Mouse (Mus musculus): ENCODE measurements around the gene Ern1. TPM values are rescaled to one million over a fixed set of nuclear protein-coding genes. Genes with fewer than 3 reads are reported as not detected.
"Not testable (repeated sequence)": the region's sequence is repeated elsewhere in the genome, so short reads cannot be mapped to it uniquely, and the experiment has no call there.

Gene Ern1
- total RNA-seq, 2 experiments from 2014 or later: 67.0 to 81.3 TPM

GRCm38 (mm10) chr11:106442564-106442963, 45.1 kb downstream of the Ern1 start:
- not testable (repeated sequence) for ATAC-seq (replicated peaks; ENCODE audit: poor library complexity, severe bottlenecking)

- no peak for ATAC-seq (replicated peaks; ENCODE audit: poor library complexity, severe bottlenecking)
Observed at GRCm38 (mm10) chr11:106440318-106440717, 47.3 kb downstream of the Ern1 start.

DNA sequence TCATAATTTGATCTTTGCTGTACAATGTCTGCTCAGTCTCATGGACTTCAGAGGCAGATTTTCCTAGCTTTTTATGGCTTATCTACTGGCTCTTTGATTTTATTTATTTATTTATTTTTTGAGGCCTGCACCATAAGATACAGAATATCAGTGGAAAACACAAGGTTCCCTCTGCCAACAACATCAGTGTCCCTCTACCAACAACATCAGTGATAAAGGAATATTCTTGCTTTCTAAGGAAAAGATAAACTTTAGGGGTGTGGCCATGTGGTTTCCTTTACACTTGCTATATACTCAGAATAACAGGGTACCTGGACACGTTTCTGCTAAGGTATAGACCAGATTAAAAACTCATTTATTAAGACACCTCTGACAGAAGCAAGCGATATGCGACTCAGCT, 48.3 kb downstream of the Ern1 start:
- no peak for ATAC-seq (replicated peaks; ENCODE audit: poor library complexity, severe bottlenecking)

GRCm38 (mm10) chr11:106438524-106439177, 49.0 kb downstream of the Ern1 start:
- no peak for ATAC-seq (replicated peaks; ENCODE audit: poor library complexity, severe bottlenecking)

DNA sequence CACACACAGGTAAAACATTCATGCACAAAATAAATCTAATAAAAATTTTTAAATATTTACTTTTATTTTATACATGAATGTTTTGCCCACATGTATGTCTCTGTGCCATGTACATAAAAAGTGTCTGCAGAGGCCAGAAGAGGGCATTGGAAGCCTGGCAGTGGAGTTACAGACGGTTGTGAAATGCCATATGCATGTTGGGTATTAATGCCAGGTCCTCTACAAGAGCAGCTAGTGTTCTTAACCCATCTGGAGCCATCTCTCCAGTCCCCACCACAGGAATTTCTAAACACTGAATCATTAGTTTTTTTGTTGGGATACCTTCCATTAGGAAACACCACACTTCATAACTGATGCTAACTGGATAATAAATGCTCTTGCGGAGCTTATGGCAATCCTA, 50.1 kb downstream of the Ern1 start:
- ATAC-seq (replicated peaks; ENCODE audit: poor library complexity, severe bottlenecking): no peak

- ATAC-seq (replicated peaks; ENCODE audit: poor library complexity, severe bottlenecking): no peak
Observed at GRCm38 (mm10) chr11:106437039-106437438, 50.6 kb downstream of the Ern1 start.

DNA sequence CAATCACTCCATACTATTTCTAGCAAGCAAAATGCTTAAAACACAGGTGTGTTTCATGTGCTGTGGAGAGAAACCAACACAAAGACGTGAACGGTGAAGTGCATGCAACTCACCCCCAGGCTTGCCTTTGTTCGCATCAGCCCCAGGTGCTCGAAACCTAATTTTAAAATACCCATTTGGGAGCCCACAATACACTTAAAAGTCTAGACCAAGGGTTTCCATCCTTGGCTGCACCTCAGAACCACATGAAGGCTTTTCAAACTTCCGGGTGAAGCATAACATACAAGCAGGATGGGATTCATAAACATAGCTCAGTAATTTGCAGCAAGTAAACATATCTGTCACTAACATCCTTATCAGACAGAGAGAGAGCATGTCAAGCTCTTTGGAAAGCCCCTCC, 57.3 kb downstream of the Ern1 start:
- ATAC-seq (replicated peaks; ENCODE audit: poor library complexity, severe bottlenecking): no peak

DNA sequence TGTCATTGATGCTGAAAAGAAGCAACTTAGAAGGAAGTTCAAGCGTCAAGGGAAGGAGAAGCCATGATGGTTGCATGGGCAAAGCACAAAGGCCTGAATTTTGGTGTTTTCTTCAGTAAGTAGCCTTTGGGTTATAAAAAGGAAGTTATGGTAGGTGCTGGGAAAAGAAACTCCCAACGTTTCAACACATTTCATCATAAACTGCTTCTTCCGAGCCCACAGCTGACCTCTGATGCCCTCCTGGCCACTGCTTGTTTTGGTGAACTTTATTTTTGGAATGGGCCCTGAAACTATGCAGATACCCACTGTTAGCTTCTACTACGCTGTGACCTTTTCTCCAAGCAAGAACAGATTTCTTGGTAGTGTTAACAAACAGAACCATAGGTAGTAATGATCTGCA, 58.0 kb downstream of the Ern1 start:
- ATAC-seq (replicated peaks; ENCODE audit: poor library complexity, severe bottlenecking): peak; percentile 63

- 0 out of 2 replicates have a peak, but pooled peaks have one; percentile 10 for ATAC-seq (replicated peaks; ENCODE audit: poor library complexity, severe bottlenecking)
Observed at GRCm38 (mm10) chr11:106428556-106428955, 59.1 kb downstream of the Ern1 start.

DNA sequence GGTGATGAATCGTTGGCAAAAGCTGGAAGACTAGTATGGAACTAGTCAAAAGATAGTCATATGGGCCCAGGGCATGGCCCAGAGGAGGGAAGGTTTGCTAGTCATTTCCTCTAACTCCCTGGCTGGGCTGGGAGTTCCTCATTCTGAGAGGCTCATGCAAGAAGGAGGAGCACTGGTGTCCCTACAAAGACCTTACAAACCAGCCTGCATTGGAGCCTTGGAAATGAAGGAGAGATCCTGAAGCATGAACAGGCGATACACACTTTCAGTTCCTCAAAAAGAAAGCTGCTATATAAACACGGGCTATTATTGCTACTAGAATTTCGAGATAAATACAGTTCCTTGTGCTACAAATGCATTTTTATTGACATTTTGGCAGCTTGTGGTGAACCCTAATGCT, 59.5 kb downstream of the Ern1 start:
- ATAC-seq (replicated peaks; ENCODE audit: poor library complexity, severe bottlenecking): peak; percentile 96

DNA sequence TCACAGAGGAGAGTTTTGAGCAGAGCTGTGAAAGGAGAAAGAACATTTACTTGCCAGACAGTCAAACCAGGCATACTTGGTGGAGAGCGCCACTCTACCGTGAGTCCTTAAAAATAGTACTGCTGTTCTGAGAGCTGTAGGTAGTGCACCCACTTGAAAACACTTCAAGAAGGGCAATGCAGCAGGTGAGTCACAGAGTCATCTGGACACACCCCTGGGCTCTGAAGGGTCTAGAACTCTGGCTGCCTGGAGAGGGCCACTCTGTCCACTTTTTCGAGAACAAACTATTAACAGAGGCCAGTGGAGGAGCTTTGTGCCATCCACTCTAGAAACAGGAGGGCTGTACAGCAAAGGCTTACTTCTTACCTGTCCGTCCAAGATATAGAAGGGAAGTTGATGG, 61.2 kb downstream of the Ern1 start:
- ATAC-seq (replicated peaks; ENCODE audit: poor library complexity, severe bottlenecking): no peak

- no peak for ATAC-seq (replicated peaks; ENCODE audit: poor library complexity, severe bottlenecking)
Observed at GRCm38 (mm10) chr11:106425201-106425600, 62.5 kb downstream of the Ern1 start.

GRCm38 (mm10) chr11:106419262-106420102, 68.2 kb downstream of the Ern1 start:
- ATAC-seq (replicated peaks; ENCODE audit: poor library complexity, severe bottlenecking): peak; percentile 68

DNA sequence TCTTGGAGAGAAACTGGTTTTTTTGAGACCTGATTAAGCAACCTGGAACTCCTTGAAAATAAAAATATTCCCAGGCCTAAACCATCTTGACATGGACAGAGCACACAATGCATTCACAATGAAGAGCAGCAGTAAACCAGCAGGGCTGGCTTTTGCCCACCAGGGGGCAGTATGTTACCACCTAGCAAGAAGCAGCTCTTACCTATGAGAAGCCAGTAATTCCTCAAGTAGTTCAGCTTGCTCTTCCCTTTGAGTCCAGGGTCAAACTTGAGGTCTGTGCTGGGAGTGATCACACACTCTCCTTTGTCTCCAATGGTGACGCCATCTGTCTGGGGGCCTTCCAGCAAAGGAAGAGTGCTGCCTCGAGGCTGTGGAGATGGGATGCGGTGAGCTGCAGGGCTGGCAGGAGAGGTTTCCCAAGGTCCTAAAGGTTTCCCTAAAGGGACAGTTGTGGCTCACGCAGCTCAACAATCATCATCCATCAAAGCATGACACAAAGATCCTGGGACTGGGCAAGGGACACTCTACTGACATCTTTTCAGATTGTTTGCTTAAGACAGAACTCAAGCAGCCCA, 68.9 kb downstream of the Ern1 start:
- peak; percentile 65 for ATAC-seq (replicated peaks; ENCODE audit: poor library complexity, severe bottlenecking)

DNA sequence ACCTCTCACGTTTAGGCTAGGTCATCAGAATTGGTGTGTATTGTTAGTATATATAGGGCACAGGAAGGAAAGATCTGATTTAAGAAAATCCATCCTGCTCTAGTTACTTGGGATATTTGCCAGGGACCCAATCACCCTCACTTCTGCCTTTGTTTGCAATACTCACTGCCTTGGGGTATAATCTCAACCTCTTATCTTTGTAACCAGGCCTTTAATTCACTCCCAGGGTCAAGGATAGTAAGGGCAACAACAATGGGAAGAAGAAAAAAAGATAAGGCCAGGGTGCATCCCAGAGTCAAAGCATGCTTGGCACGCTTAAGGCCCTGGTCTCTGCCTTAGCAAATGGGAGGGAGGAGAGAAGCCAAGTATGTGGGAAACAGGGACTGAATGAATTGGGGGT, 69.8 kb downstream of the Ern1 start:
- ATAC-seq (replicated peaks; ENCODE audit: poor library complexity, severe bottlenecking): no peak

DNA sequence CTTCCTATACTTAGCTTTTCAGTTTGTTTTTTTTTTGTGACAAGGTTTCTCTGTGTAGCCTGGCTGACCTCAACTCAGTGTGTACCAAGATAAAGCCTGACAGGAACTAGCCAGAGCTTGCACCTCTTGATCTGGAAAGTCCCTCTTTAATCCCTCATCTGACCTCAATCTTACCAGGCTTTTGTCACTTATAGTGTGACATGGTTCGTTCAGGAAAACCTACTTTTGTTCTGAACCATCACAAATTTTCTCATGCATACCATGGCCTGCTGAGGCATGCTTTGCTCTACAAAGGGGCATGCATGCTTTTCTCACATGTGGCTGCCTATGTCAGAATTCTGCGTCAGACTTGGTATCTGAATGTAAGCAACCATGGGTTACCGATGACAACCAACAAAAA, 71.3 kb downstream of the Ern1 start:
- ATAC-seq (replicated peaks; ENCODE audit: poor library complexity, severe bottlenecking): no peak

DNA sequence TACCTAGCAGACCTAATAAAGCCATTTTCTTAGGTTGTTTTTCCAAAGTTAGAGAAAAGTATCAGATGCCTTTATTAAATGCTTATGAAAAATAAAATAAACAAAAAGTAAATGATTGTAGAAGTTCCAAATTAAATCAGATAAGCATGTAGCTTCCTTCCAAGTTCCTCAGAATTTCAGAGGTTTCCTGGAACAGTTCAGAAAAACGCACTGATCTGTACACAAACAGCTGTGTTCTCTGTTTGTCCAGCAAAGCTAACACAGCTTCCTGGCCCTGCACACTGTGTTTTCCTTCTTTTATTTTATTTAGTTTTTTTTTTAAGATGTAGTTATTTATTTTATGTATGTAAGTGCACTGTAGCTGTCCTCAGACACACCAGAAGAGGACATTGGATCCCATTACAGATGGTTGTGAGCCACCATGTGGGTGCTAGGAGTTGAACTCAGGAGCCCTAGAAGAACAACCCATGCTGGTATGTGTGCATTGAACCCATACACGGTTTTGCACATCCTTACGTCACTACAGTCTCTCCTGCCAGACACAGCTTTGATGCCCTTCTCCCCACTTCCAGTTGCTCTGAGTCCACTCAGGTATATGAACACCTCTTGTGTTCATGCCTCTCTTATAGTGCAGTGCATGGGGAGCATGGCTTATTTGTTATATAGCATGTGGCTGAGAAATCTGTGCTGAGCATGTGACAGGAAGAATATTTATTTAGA, 74.9 kb downstream of the Ern1 start:
- ATAC-seq (replicated peaks; ENCODE audit: poor library complexity, severe bottlenecking): no peak

DNA sequence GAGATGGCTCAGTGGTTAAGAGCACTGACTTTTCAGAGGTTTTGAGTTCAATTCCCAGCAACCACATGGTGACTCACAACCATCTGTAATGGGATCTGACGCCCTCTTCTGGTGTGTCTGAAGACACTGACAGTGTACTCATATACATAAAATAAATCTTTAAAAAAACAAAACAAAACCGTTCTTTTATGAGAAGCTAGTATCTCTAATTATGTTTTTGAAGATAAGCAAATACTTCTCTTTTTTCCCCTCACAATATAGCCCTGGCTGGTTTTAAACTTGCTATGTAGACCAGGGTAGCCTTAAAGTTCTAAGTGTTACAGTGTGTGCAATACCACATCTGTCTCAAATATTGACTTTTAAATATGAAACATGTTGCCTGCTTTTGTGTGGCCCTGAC, 76.5 kb downstream of the Ern1 start:
- no peak for ATAC-seq (replicated peaks; ENCODE audit: poor library complexity, severe bottlenecking)

DNA sequence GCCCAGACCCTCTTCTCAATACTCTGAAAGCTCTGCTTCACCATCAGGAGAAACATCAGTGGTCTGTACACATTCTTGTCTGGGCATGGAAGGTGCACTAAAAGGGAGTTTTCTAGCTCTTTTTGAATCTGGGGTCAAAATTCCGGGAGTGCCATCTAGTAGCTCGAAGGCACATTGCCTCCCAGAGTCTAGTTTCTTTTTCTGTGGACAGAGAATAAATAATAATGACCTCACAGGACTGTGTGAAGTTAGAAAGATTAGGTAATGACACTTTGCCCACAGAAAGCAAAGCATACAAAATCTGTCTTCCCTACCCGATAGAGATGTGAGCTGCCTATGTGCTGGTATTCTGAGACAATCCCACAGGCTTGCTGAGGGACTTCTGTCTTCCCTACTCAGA, 77.1 kb downstream of the Ern1 start:
- no peak for ATAC-seq (replicated peaks; ENCODE audit: poor library complexity, severe bottlenecking)

DNA sequence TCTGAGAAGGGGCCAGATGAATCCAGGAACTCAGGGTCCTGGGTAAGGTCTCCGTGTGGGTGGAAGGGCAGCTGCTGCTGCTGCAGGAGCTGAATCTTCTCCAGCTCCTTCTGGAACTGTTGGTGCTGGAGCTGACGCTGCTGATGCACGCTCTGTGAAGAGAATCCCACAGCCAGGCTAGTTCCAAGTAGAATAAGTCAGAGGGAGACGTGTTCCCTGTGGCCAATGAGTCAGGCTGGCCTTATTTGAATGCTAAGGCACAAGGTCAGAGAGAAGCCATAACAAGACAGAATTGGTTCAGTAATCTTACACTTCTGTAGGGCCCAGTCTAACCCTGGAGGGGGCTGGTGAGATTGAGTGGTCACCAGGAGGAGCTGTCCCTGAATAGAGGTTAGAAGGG, 77.6 kb downstream of the Ern1 start:
- no peak for ATAC-seq (replicated peaks; ENCODE audit: poor library complexity, severe bottlenecking)

- no peak for ATAC-seq (replicated peaks; ENCODE audit: poor library complexity, severe bottlenecking)
Observed at GRCm38 (mm10) chr11:106398481-106398880, 89.2 kb downstream of the Ern1 start.

All from granulocyte monocyte progenitor cell, adult 5-6 weeks (primary cell).